Mouse (Mus musculus): ENCODE results near the gene Fam189b.

GRCm38 (mm10) chr3:89233562-89234110, 50.7 kb downstream of the Fam189b start:
- no peak for TF ChIP-seq HCFC1 (IDR thresholded peaks at IDR 0.05; ENCODE audit: borderline replicate concordance, insufficient read depth, low read length)
- no peak for TF ChIP-seq ZC3H11A (IDR thresholded peaks at IDR 0.05; ENCODE audit: borderline replicate concordance, low read depth, low read length)
- TF ChIP-seq ZNF384 (IDR thresholded peaks at IDR 0.05; ENCODE audit: low read depth, low read length): no peak
- TF ChIP-seq CHD2 (IDR thresholded peaks at IDR 0.05; ENCODE audit: low read depth, low read length): no peak

Data from ES-E14 (cell line).